Mouse (Mus musculus) heart, adult 2 months (tissue): ENCODE data around the gene Haus5.

ENCODE experiments used
- CTCF ChIP-seq: fragments of 200-600 bp; IDR thresholded peaks from 2 replicates; pipeline ENCODE4 v1.8.1; 2022; ENCODE audit warnings: antibody characterized with exemption, mild to moderate bottlenecking, moderate library complexity
- POLR2A ChIP-seq: fragments of 200-500 bp; IDR thresholded peaks from 2 replicates; pipeline ENCODE4 v1.6.1; 2011; ENCODE audit warnings: mild to moderate bottlenecking, low read depth, low read length, control low read depth; ENCODE audit not compliant: insufficient read depth

GRCm38 (mm10) chr7:30608476-30608875 lies 56.3 kb downstream of the Haus5 start:
- TF ChIP-seq POLR2A (no peak), CTCF (no peak)
